Mouse (Mus musculus): ENCODE measurements around the gene Mdk. TPM values are rescaled to one million over a fixed set of nuclear protein-coding genes. Genes with fewer than 3 reads are reported as not detected.
A peak's percentile ranks its signal among the peaks of the same experiment; 100 is the strongest.

Gene Mdk
- total and polyA plus RNA-seq, 2 experiments = 0.56 TPM; not detected in 1

- peaks cover 15% of the 10 kb centered on the region for H3K27me3 ChIP-seq (ENCODE audit: control insufficient read depth, insufficient read depth, low read length)
- WGBS = 4% methylated on average over 78 of the region's 79 CpGs
- DNase-seq (ENCODE audit: extremely low read depth, low read depth, low spot score) = no peak
Measured at GRCm38 (mm10) chr2:91975581-91976541, 43.8 kb upstream of the Mdk start, which contains the start of gene Dgkz. Gene Dgkz (minus strand): TSS chr2:91975864.

GRCm38 (mm10) chr2:91973416-91974135 lies 41.5 kb upstream of the Mdk start:
- no peak for DNase-seq (ENCODE audit: extremely low read depth, low read depth, low spot score)
- Histone ChIP-seq H3K79me2 (ENCODE audit: control insufficient read depth, insufficient read depth, low read length) (no peaks in the 10 kb centered on the region), H3K27ac (replicated peaks; ENCODE audit: insufficient read depth, low read depth, low read length) (no peak overlapping the region), H3K4me1 (ENCODE audit: control insufficient read depth, insufficient read depth, low read length) (peaks cover 4% of the 10 kb centered on the region), H3K9ac (ENCODE audit: low read depth, low read length) (no peak overlapping the region), H3K27me3 (ENCODE audit: control insufficient read depth, insufficient read depth, low read length) (peaks cover 15% of the 10 kb centered on the region), H3K36me3 (ENCODE audit: control insufficient read depth, insufficient read depth, low read length) (no peaks in the 10 kb centered on the region), H3K4me3 (ENCODE audit: insufficient read depth, low read depth, low read length) (no peak overlapping the region)
- WGBS = 84% methylated on average over 7 of the region's 7 CpGs
- no peak for TF ChIP-seq POLR2A (IDR thresholded peaks at IDR 0.05; ENCODE audit: extremely low read depth, insufficient read depth, low read length)
- TF ChIP-seq CTCF (IDR thresholded peaks at IDR 0.05; ENCODE audit: low read depth, low read length) = no peak

More at GRCm38 (mm10) chr2:91975581-91976541, 43.8 kb upstream of the Mdk start, which contains the start of gene Dgkz:
- Histone ChIP-seq H3K4me1 (ENCODE audit: control insufficient read depth, insufficient read depth, low read length) (peaks cover 3% of the 10 kb centered on the region), H3K36me3 (ENCODE audit: control insufficient read depth, insufficient read depth, low read length) (no peaks in the 10 kb centered on the region), H3K79me2 (ENCODE audit: control insufficient read depth, insufficient read depth, low read length) (no peaks in the 10 kb centered on the region), H3K27ac (replicated peaks; ENCODE audit: insufficient read depth, low read depth, low read length) (no peak within 1 kb of the TSS), H3K4me3 (ENCODE audit: insufficient read depth, low read depth, low read length) (peak within 1 kb of the TSS; percentile 23; the same call in 1 of the 2 replicates), H3K9ac (ENCODE audit: low read depth, low read length) (no peak within 1 kb of the TSS)
- TF ChIP-seq POLR2A (IDR thresholded peaks at IDR 0.05; ENCODE audit: extremely low read depth, insufficient read depth, low read length) = no peak
- TF ChIP-seq CTCF (IDR thresholded peaks at IDR 0.05; ENCODE audit: low read depth, low read length) = no peak

DNA sequence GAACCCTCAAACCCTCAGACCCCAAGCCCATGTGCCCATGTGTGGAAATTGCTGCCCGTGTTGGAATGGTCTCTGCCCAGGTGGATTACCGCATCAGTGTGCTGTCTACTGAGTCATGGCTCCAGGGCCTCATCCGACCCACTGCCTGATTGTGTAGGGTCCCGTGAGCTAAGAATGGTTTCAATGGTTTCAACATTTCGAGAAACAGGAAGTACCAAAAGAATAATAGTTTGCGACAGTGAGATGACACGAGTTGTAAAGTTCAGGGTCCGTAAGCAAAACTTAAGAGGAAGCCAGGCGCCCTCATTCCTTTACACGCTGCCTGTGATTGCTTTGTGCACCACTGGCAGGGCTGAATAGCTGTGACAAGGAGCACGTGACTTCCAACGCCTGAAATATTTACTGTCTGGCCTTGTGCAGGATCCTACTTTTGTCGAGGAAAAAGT lies 40.0 kb upstream of the Mdk start:
- H3K27me3 ChIP-seq (ENCODE audit: control insufficient read depth, insufficient read depth, low read length) = peaks cover 15% of the 10 kb centered on the region
- H3K27ac ChIP-seq (replicated peaks; ENCODE audit: insufficient read depth, low read depth, low read length) = peak overlapping the region; percentile 70
- no peaks in the 10 kb centered on the region for H3K79me2 ChIP-seq (ENCODE audit: control insufficient read depth, insufficient read depth, low read length)
- no peaks in the 10 kb centered on the region for H3K36me3 ChIP-seq (ENCODE audit: control insufficient read depth, insufficient read depth, low read length)
- no peak overlapping the region for H3K9ac ChIP-seq (ENCODE audit: low read depth, low read length)
- H3K4me1 ChIP-seq (ENCODE audit: control insufficient read depth, insufficient read depth, low read length) = peaks cover 5% of the 10 kb centered on the region
- no peak for TF ChIP-seq CTCF (IDR thresholded peaks at IDR 0.05; ENCODE audit: low read depth, low read length)
- TF ChIP-seq POLR2A (IDR thresholded peaks at IDR 0.05; ENCODE audit: extremely low read depth, insufficient read depth, low read length) = no peak
- WGBS = 54% methylated on average over 13 of the region's 13 CpGs
- H3K4me3 ChIP-seq (ENCODE audit: insufficient read depth, low read depth, low read length) = no peak overlapping the region
- DNase-seq (ENCODE audit: extremely low read depth, low read depth, low spot score) = peak; percentile 48

DNA sequence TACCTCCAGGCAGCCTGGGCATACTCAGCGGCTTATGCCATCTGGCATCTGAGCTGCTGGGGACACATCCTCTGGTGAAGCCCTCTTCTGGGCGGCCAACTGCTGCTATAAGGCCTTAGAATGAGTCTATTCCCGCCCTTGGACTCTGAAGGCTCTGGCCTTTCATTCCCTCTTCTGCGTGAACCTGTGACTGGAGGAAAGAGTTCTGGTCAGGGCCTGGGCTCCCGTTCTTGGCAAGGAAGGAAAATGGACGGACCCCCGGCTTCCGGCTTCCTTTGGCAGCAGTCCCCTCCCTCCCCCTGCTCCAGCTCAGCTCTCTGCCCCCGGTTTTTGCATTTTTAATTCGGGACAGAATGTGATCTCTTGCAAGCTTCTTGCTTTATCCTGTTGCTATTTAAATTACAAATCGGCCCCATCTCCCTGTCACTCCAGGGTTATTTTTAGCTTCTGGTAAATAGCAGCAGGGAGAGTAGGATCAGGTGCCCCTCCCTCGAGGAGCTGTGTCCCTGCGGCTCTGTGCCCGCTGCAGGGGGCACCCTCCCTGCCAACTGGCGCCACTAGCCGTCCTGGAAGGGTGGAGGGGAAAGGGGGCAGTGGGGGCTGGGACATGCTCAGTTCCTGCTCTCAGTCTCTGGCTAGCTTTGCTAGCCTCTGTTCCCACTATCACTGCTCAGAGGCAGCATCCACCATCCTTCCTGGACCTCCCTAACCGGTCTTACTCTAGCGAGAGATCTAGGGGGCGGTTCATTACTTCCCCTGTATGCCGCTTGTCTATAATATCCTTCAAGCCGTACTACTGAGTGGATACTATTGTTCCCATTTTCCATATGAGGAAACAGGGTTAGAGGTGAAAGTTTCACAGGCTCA lies 39.4 kb upstream of the Mdk start:
- Histone ChIP-seq H3K9ac (ENCODE audit: low read depth, low read length) (peak overlapping the region; percentile 31; the same call in 1 of the 2 replicates), H3K36me3 (ENCODE audit: control insufficient read depth, insufficient read depth, low read length) (no peaks in the 10 kb centered on the region), H3K27ac (replicated peaks; ENCODE audit: insufficient read depth, low read depth, low read length) (peak overlapping the region; percentile 81), H3K4me3 (ENCODE audit: insufficient read depth, low read depth, low read length) (peak overlapping the region; percentile 8; the same call in 1 of the 2 replicates), H3K27me3 (ENCODE audit: control insufficient read depth, insufficient read depth, low read length) (peaks cover 12% of the 10 kb centered on the region), H3K79me2 (ENCODE audit: control insufficient read depth, insufficient read depth, low read length) (no peaks in the 10 kb centered on the region), H3K4me1 (ENCODE audit: control insufficient read depth, insufficient read depth, low read length) (peaks cover 5% of the 10 kb centered on the region)
- peak; percentile 28 for DNase-seq (ENCODE audit: extremely low read depth, low read depth, low spot score)
- TF ChIP-seq CTCF (IDR thresholded peaks at IDR 0.05; ENCODE audit: low read depth, low read length) (no peak), POLR2A (IDR thresholded peaks at IDR 0.05; ENCODE audit: extremely low read depth, insufficient read depth, low read length) (no peak)
- WGBS = 51% methylated on average over 21 of the region's 21 CpGs

DNA sequence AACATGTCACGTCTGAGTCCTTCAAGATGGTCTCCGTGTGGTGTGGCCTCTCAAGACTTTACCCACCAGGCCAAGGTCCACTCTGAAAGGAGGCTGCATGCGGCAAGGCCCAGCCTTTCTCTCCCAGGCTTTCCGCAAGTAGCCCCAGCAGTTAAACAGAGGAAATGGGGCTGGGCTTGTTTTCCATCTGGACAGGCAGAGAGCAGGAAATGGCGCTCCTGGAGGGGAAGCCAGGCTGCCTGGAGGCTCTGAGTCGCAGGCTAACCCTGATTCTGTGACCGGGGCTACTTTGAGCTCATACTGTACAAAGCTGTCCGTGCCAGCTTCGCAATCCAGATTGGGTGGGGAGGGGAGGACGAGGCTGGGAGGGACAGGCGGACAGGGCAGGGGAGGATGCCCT lies 35.9 kb upstream of the Mdk start:
- H3K9ac ChIP-seq (ENCODE audit: low read depth, low read length) = peak overlapping the region; percentile 47
- H3K27ac ChIP-seq (replicated peaks; ENCODE audit: insufficient read depth, low read depth, low read length) = peak overlapping the region; percentile 83
- H3K27me3 ChIP-seq (ENCODE audit: control insufficient read depth, insufficient read depth, low read length) = no peaks in the 10 kb centered on the region
- WGBS = 69% methylated on average over 11 of the region's 11 CpGs
- H3K36me3 ChIP-seq (ENCODE audit: control insufficient read depth, insufficient read depth, low read length) = no peaks in the 10 kb centered on the region
- TF ChIP-seq POLR2A (IDR thresholded peaks at IDR 0.05; ENCODE audit: extremely low read depth, insufficient read depth, low read length) = no peak
- TF ChIP-seq CTCF (IDR thresholded peaks at IDR 0.05; ENCODE audit: low read depth, low read length) = no peak
- no peaks in the 10 kb centered on the region for H3K79me2 ChIP-seq (ENCODE audit: control insufficient read depth, insufficient read depth, low read length)
- peaks cover 7% of the 10 kb centered on the region for H3K4me1 ChIP-seq (ENCODE audit: control insufficient read depth, insufficient read depth, low read length)
- H3K4me3 ChIP-seq (ENCODE audit: insufficient read depth, low read depth, low read length) = no peak overlapping the region
- DNase-seq (ENCODE audit: extremely low read depth, low read depth, low spot score) = no peak
